Mouse (Mus musculus): Measurements from ENCODE around the gene Adgrl2. TPM values are rescaled to one million over a fixed set of nuclear protein-coding genes. Genes with fewer than 3 reads are reported as not detected.

Gene Adgrl2
- total RNA-seq, 1 experiment from 2014 or later = 34.7 TPM

DNA sequence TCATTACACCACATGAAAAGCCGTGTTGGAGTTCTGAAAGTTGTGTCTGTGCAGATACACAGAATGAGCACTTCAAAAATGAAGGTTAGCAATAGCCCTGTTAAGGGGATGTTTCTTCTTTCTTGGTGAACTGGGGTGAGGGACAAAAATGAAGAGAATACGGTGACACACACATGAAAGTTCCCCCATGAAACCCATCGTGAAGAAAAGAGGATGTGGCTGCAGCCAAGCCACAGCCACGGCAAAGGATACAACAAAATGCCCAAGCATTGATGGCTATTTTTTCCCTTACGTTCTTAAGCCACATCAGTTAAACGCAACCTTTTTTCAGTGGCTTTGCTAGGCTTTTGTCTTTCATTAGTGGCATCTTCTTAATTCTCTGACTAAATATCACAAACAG lies 57.2 kb downstream of the Adgrl2 start:
- ATAC-seq (replicated peaks; ENCODE audit: low read depth, poor library complexity, severe bottlenecking) = peak; percentile 83

DNA sequence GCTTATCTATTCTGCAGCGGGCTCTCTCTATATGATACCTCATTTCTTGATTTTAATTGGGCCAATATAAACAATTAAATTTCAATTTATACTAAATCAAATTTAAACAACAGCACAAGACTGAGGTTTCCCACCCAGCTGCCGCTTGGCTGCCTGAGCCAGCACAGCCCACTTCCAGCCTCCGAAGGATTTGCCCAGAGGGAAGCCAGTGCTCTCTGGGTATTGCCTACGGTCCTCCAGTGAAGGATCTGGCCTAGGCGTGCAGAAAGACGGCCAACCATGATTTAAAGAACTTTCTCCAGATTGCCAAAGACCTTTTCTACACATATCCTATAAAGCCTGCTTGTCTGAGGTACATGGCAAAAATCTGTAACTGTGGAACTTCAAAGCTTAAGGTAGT lies 59.4 kb downstream of the Adgrl2 start:
- no peak for ATAC-seq (replicated peaks; ENCODE audit: low read depth, poor library complexity, severe bottlenecking)

DNA sequence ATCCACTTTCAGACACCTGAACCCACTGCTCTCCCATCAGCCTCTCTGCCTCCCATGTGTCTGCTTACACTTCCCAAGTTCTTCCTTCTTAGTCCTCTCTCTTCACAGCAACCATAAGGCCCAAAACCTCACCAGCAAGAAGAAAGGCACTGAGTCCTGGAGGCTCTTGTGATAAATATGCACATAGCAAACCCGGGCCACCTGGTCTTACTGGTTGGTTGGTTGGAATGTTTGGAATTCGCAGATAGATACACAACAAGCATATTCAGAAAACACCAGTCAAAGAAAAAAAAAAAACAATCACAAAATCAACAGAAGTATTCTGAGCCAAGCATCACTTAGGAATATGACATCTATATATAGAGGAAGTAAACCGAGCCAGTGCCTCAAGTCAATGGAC lies 64.0 kb downstream of the Adgrl2 start:
- no peak for ATAC-seq (replicated peaks; ENCODE audit: low read depth, poor library complexity, severe bottlenecking)

DNA sequence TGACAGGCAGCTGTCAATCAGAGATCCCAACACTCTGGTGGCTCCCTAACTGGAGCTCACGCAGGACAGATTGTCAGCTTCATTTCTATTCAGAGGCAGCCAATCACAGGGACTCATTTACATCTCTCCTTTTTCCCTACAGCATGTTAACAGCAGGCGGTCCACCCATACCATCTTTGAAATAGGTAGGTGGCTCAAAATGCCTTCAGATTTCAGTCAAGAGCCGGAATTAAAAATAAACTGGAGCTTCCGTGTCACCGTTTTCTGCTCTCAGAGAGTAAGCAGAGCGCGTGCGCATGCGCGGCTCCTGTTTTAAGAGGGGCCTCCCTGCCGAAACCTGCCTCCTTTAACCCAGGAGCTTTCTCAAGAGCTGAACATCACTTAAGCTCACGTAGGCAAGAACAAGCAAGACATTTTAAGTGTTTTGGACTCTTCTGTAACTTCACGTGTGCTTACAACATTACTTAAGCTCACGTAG lies 67.7 kb downstream of the Adgrl2 start:
- ATAC-seq (replicated peaks; ENCODE audit: low read depth, poor library complexity, severe bottlenecking) = no peak

DNA sequence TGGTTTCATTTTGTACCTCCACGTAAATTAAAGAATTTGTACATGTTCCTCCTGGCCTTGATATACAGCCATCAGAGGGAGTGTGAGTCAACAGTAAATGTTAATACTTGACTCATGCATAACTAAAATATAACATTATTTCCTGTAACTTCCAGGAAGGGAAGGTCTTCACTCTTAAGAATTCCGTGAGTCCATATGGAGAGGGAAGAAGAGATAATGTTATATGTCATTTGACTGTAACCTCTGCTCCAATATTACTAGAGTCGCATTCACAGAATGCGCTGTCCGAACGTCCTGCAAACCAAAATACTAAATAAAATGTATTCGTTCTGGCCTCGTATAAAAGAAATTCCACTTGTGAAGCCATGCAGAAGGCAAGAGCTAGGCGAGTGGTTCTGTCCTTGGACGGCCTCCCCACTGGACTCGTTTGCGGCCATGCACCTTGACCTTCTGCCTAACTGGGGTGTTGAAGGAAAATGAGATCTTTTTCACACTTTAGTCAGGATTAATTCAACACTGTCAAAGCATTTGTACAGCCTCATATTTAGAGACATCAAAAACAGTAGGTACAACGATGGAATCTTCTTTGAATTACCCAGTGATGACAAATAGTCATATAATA lies 68.3 kb downstream of the Adgrl2 start:
- no peak for ATAC-seq (replicated peaks; ENCODE audit: low read depth, poor library complexity, severe bottlenecking)

DNA sequence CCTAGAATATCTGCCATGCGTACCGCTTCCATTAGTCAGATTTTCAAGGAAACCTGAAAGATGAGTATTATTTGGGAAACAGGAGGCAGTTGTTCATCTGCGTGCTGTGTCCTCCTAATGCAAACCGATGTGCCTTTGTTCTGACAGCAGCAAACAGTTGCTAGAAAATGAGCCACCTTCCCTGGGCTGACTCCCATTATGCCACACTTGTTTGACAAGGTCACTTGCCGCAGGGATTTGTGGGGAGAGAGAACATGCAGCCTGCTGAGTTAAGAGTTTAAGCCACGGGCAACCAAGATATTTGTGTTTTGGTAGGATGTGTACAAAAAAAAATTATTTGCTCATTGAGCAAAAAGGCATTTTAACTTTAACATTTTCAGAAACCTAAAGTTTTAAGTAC lies 69.5 kb downstream of the Adgrl2 start:
- ATAC-seq (replicated peaks; ENCODE audit: low read depth, poor library complexity, severe bottlenecking) = no peak

DNA sequence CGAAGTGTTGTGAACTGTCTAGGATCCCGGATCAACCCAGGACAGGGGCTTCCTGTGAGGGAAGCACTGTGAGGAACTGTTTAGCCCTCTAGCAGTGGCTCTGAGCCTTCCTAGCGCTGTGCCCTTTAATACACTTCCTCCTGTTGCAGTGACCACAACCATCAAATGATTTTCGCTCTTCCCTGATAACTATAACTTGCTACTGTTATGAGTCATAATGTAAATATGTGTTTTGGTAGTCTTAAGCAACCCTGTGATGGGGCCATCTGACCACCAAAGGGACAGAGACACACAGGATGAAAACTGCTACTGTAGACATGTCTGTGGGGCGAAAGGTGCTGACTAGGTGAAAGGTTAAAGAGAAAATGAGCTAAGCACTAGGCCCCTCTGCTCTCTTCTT lies 71.9 kb downstream of the Adgrl2 start:
- ATAC-seq (replicated peaks; ENCODE audit: low read depth, poor library complexity, severe bottlenecking) = peak; percentile 89

DNA sequence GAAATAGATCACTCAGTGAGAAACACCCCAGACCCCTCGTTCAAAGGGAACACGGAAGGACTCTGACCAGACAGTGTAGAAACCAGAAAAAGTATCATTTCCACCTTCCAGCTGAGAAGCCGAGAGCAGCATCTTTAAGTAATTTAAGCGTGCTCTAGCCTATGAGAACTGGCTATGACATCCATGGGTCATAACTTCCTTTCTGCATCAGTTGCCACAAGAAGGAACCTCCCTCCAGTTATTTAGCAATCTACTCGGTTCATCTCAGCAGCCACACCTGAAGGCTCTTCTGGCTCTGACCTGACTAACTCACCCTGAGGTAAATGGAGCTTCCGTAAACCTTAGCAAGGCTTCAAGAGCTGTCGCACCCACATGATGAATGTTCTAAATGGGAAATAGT lies 72.5 kb downstream of the Adgrl2 start:
- peak; percentile 63 for ATAC-seq (replicated peaks; ENCODE audit: low read depth, poor library complexity, severe bottlenecking)

DNA sequence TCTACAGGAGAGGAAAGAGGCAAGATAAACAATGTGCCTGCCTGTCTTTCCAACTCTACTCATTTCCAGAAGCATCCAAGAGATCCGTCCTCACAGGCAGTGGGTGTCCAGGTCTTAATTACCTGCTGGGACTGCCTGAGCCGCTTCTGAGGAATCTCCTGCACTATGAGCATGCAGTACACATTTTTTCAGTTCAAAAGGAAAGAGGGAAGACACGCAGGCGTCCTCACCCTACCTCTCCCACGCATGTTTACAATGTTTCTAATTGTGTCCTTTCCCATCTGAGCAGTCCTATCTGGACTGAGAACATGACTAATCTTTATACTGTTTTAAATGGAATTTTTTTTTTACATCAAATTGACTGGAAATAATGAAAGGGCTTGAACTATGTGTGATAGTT lies 74.1 kb downstream of the Adgrl2 start:
- ATAC-seq (replicated peaks; ENCODE audit: low read depth, poor library complexity, severe bottlenecking) = no peak

DNA sequence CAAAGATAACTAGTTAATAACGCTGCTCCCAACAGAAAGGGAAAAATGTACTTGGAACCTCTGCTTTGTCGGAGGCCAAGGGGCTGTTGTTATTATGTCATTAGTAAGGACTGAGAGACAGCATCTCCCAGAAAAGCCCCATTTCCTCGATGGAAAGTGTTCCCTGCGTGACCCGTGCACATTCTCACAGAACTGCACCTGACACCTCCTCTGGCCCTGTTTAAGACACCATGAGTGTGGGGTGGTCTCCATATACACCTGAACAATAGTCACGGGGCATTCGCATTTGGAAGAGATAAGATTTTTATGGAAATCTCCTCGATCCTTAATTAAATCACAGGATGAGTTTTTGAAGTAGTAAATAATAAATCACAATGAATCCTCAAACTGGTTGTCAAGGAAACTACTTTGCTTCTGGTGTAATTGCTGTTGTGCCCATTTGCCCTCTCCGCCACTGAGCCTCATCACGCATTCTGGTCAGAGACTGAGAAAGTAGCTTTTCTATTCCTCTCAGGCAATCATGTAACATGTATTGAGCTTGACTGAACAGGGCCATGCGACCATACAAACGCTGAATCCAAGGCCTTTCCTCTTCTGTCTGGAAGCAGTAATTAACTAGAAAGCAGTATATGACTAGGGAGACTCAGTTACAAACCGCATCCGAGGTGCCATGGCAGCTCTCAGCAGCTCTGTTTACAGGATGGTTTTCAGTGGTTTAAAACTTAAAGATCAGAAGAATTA lies 77.2 kb downstream of the Adgrl2 start:
- no peak for ATAC-seq (replicated peaks; ENCODE audit: low read depth, poor library complexity, severe bottlenecking)

DNA sequence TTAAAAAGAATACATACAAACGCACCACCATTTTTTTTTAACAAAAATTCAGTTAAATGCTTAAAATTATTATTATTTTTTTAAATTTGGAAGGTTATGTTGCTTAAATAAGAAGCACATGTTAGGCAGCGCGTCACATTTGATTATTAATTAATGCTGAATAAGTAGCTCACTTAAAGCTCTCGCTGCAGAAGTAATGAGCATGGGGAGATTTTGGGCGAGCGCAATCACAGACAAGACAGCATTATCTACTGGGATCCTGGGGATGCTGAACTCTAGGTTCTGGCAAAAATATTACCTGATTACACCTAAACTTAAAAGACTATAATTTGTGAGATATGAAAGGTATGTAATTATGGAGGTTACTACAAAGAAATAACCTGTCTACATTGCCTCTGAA lies 77.8 kb downstream of the Adgrl2 start:
- ATAC-seq (replicated peaks; ENCODE audit: low read depth, poor library complexity, severe bottlenecking) = no peak

DNA sequence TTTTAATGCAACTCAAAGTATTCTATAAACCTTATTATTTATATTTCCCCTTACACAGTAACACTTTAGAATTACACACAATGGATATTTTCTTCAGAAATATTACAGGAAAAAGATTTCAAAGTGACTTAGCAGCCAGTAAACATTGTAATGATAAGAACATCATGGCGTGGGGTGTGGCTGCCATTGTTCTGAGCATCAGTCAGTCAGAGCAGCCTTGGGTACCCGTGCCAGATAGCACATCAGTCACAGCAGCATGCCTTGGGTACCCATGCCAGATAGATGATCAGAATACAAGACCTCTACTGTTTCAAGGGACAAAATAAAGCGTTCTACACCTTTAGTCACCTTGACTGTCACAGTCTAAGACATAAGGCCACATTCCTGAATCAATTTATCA lies 82.5 kb downstream of the Adgrl2 start:
- no peak for ATAC-seq (replicated peaks; ENCODE audit: low read depth, poor library complexity, severe bottlenecking)

DNA sequence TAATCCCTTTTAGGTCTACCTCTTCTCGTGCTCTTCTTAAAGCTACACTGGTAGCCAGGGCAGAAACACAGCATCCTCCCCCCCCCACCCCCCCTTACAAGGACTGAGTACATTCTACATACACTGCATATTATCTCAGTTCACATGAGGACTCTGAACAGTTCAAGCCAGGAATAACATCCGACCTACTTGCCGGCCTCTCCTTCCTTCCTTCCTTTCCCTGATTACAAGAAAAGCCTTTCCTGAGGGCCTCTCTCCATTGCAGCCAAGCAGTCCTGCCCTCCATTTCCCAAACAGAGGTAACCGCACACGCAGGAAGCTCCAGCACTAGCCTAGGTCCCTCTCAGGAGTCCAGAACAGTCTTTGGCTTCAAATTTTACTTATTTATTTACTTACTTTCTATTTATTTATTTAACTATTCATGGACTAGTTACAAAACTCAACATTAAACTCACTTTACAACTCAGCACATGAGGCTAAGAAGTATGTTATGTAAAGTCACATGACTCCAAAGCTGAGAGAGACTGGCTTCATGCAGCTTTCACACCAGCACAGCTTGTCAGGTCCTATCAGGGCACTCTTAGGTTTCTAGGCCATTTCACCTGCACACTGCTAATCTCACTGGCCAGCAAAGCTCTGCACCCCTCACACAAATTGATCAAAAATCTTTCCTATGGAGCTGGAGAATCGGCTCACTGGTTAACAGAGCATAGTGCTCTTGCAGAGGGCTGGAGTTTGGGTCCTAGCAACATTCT lies 83.2 kb downstream of the Adgrl2 start:
- ATAC-seq (replicated peaks; ENCODE audit: low read depth, poor library complexity, severe bottlenecking) = peak; percentile 45; the same call in 1 of the 2 replicates

DNA sequence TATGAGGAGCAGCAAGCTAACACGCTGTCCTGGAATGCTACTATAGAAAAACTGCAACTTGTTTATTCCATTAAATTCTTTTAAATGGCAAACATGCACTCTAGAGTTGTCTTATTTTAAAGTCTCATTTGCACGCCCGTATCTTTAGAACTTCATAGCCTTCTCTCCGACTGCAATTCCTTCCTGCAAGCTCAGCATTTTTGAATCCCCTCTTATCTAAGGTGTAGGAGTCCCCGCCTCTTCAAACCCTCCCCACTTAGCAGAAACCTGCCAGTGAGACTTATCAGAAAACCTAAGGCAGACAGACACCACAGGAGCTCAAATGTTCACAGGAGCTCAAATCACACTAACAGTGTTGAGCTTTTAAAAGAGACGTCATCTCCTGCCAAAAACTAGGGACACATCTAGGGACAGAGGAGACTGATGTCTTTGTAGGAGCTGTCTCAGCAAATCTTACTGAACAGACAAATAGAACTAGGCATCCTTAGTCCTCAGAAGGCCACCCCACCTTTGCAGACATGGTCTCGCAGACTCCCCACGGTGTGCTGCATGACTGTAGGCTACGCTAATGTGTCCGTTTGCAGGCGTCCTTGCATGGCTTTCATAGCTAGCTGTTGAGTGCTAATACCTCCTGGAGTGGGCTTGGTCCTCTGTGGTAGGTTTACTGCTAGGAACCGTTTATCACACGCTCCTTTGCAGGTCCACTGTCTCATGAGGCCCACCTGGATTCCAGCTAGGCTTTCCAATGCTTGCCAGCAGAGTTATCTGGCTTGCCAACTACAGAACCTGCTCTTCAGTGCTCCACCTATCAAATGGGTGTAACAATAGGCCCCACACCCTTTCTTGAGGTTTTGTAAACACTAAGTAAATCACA lies 84.2 kb downstream of the Adgrl2 start:
- ATAC-seq (replicated peaks; ENCODE audit: low read depth, poor library complexity, severe bottlenecking) = no peak

DNA sequence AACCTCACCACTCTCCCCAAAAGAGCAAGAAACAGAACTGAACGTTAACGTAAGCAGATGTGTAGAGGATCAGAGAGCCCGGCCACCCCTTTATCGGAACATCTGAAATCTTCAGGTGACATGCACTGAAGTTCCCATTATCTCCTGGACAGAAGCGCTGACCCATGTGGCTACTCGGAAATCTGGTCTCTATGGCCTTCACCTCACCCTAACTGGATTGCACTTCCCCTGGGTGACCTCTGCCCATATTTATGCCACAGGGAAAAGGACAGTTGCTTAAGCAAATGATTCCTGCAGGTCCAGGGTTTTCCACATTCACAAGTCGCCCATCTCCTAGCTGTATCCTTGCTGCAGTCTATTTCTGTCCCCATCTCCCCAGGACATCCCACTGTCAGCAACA lies 84.9 kb downstream of the Adgrl2 start:
- ATAC-seq (replicated peaks; ENCODE audit: low read depth, poor library complexity, severe bottlenecking) = no peak

DNA sequence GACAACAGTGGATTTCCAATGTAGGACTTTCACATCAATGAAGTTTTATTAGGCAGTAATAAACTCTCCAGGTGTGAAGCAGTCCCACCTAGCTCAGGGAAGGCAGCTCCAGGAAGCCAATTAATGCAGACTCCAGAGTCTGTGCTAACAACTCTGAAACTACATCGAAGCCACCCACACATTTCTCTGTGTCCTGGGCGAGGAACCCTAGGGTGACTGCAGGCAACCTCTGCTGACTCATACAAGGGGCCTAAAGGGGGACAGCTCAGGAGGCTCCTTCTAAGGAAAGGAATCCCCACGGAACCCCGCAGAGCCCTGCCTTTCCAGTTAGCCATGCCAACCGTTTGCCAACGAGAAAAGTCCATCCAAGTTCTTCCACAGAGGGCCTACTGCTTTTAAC lies 90.5 kb downstream of the Adgrl2 start:
- no peak for ATAC-seq (replicated peaks; ENCODE audit: low read depth, poor library complexity, severe bottlenecking)

DNA sequence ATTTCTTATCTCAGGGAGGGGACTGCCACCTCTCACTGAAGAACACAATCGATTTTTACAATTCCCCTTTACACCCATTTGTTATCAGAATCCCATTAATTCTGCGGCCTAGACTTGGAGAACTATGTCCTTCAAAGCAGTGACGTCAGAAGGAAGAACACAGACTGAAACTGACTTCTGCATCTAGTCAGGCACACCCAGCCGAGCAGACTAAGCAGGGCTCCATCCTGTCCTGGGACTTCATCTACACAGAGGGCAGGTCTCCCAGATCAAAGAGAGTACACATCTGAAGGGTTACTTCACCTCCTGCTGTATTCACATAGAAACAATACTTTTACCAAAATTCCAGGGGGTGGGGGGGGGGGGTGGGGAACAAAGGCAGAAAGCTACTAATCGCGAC lies 90.9 kb downstream of the Adgrl2 start:
- no peak for ATAC-seq (replicated peaks; ENCODE audit: low read depth, poor library complexity, severe bottlenecking)

DNA sequence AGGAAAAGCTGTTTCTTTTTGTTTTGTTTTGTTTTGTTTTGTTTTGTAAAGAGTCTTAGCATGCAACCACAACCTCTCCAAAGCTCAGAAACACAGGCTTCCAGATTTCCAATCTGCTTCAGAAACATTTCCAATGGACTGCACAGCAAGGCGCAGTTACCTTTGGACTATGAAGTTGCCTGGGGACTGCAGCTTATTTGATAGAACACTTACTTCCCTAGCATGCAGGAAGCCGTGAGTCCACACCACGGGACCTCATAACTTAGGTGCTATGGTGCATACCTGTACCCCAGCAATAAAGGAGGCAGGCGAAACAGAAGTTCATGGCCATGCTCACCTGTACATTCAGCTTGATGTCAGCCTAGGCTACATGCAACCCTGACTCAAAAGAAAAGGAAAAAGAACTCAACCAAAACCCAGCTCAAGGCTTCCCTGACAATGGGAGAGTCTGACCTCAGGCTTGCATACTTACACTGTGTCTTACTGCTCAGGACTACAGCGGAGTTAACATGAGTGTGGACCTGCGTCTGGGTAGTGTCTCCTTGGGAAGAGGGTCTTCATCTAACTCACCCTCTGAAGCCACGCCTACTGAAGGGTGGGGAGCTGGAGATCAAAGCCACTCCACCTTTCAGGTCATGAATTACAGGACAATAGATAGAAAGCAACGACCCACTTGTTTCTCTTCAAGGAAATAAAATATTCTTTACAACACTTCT lies 91.7 kb downstream of the Adgrl2 start:
- no peak for ATAC-seq (replicated peaks; ENCODE audit: low read depth, poor library complexity, severe bottlenecking)

DNA sequence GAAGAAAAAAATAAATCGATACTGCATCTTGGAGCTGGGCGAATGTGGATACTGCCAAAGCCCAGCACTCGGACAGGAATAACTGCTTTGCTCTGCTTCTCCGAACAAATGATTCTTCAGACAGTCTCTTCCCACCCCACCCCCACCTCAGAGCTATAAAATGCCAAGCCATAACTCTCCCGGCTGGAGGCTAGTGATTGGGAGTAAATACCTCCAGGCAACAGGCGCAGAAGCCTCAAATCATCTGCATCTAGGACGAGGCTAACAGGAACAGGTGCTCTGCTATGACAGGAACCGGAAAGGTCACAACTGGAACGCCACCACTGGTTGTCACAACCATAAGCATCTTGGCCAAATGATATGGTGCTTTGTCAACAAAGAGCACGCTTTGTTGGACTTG lies 94.1 kb downstream of the Adgrl2 start:
- no peak for ATAC-seq (replicated peaks; ENCODE audit: low read depth, poor library complexity, severe bottlenecking)

Measured in common myeloid progenitor, adult 5-6 weeks (primary cell).